Mouse (Mus musculus): ENCODE data around the gene Ruvbl1. TPM values are rescaled to one million over a fixed set of nuclear protein-coding genes. Genes with fewer than 3 reads are reported as not detected.

Ruvbl1 gene
- 15.6 TPM for polyA plus RNA-seq (2014; fragmentation: Illumina TruSeq; extraction: RNeasy Lipid Tissue Mini Kit (QIAGEN cat#74804))

GRCm38 (mm10) chr6:88465181-88465920 is at the start of gene Ruvbl1:
Gene Ruvbl1 (plus strand): TSS chr6:88465409.

GRCm38 (mm10) chr6:88446063-88447002 is 18.9 kb upstream of the Ruvbl1 start, which contains the start of gene Eefsec:
Gene Eefsec (minus strand): TSS chr6:88446539.

GRCm38 (mm10) chr6:88518404-88519263 is 53.4 kb downstream of the Ruvbl1 start, which contains the start of gene Sec61a1:
Gene Sec61a1 (minus strand): TSS chr6:88518905.

Other genes with a start within 250 kb of the Ruvbl1 start
- not detected for gene Dnajb8, start 243.1 kb upstream of the Ruvbl1 start, polyA plus RNA-seq (2014; fragmentation: Illumina TruSeq; extraction: RNeasy Lipid Tissue Mini Kit (QIAGEN cat#74804))
- 3.0 TPM for gene Eefsec, start 18.9 kb upstream of the Ruvbl1 start, polyA plus RNA-seq (2014; fragmentation: Illumina TruSeq; extraction: RNeasy Lipid Tissue Mini Kit (QIAGEN cat#74804))
- 316 TPM for gene Sec61a1, start 53.5 kb downstream of the Ruvbl1 start, polyA plus RNA-seq (2014; fragmentation: Illumina TruSeq; extraction: RNeasy Lipid Tissue Mini Kit (QIAGEN cat#74804))
- gene Kbtbd12, start 172.5 kb downstream of the Ruvbl1 start, polyA plus RNA-seq (2014; fragmentation: Illumina TruSeq; extraction: RNeasy Lipid Tissue Mini Kit (QIAGEN cat#74804)) = not detected

Data from ovary, adult 10 weeks (tissue).